Mouse (Mus musculus) embryonic fibroblast, embryonic 13.5 days (primary cell): Measurements from ENCODE around the gene Shank2.

Experiments used
- CTCF ChIP-seq: IDR thresholded peaks from 2 replicates; pipeline ENCODE4 v1.5.1; 2011; ENCODE audit warnings: mild to moderate bottlenecking, control low read depth, low read length, moderate library complexity, borderline replicate concordance; ENCODE audit not compliant: insufficient read depth
- POLR2A ChIP-seq: IDR thresholded peaks from 2 replicates; pipeline ENCODE4 v1.6.1; 2011; ENCODE audit warnings: low read depth, mild to moderate bottlenecking, control low read depth, low read length, moderate library complexity

GRCm38 (mm10) chr7:144157936-144158335 lies 156.2 kb downstream of the Shank2 start:
- TF ChIP-seq CTCF (no peak), POLR2A (no peak)
